Mouse (Mus musculus) cortical plate, adult 2 months (tissue): ENCODE measurements at regions not wholly inside any gene's neighbourhood (a gene's known extent, or its start where the extent isn't known, plus 50 kb on each side); places are given as distances from the start of the nearest gene placed in this dataset.

Experiments used
- H3K27ac ChIP-seq: fragments of 200-500 bp; 2 replicates; pipeline ENCODE4 v1.5.1; 2012; ENCODE audit warnings: low read length, control low read depth, inconsistent platforms; ENCODE audit not compliant: insufficient read depth
- H3K4me1 ChIP-seq: fragments of 200-500 bp; 2 replicates; pipeline ENCODE4 v1.6.1; 2011; ENCODE audit warnings: low read length; ENCODE audit not compliant: control insufficient read depth, insufficient read depth
- H3K4me3 ChIP-seq: fragments of 200-500 bp; 2 replicates; pipeline ENCODE4 v1.5.1; 2011; ENCODE audit warnings: mild to moderate bottlenecking, low read length, control low read depth; ENCODE audit not compliant: insufficient read depth
- CTCF ChIP-seq: fragments of 200-500 bp; IDR thresholded peaks from 2 replicates; pipeline ENCODE4 v1.5.1; 2011; ENCODE audit warnings: mild to moderate bottlenecking, control low read depth, low read length; ENCODE audit not compliant: insufficient read depth; ENCODE audit errors: extremely low read depth
- POLR2A ChIP-seq: fragments of 200-500 bp; IDR thresholded peaks from 2 replicates; pipeline ENCODE4 v1.6.1; 2011; ENCODE audit warnings: mild to moderate bottlenecking, low read length, control low read depth; ENCODE audit not compliant: insufficient read depth; ENCODE audit errors: extremely low read depth

- TF ChIP-seq CTCF (no peak), POLR2A (no peak)
- Histone ChIP-seq H3K27ac (no peak overlapping the region), H3K4me3 (no peak overlapping the region), H3K4me1 (peaks cover 2% of the 10 kb centered on the region)
Observed at GRCm38 (mm10) chr7:40392207-40392606, 505.9 kb upstream of the Vstm2b start.

GRCm38 (mm10) chr7:40392699-40393098 lies 505.4 kb upstream of the Vstm2b start:
- Histone ChIP-seq H3K4me3 (no peak overlapping the region), H3K4me1 (peaks cover 2% of the 10 kb centered on the region), H3K27ac (no peak overlapping the region)
- TF ChIP-seq CTCF: no peak
- TF ChIP-seq POLR2A: no peak

- Histone ChIP-seq H3K4me1 (peaks cover 2% of the 10 kb centered on the region; the same call in 1 of the 2 replicates), H3K4me3 (no peak overlapping the region), H3K27ac (no peak overlapping the region)
- TF ChIP-seq CTCF (no peak), POLR2A (no peak)
Observed at GRCm38 (mm10) chr7:40398266-40398665, 499.9 kb upstream of the Vstm2b start.

- Histone ChIP-seq H3K4me3 (no peak overlapping the region), H3K27ac (no peak overlapping the region), H3K4me1 (no peaks in the 10 kb centered on the region)
- TF ChIP-seq POLR2A: no peak
- no peak for TF ChIP-seq CTCF
Observed at GRCm38 (mm10) chr7:40419332-40419731, 478.8 kb upstream of the Vstm2b start.

GRCm38 (mm10) chr7:40422125-40422524 lies 476.0 kb upstream of the Vstm2b start:
- no peak for TF ChIP-seq POLR2A

GRCm38 (mm10) chr7:40429416-40429815 lies 468.7 kb upstream of the Vstm2b start:
- H3K27ac ChIP-seq: no peak overlapping the region
- no peak overlapping the region for H3K4me3 ChIP-seq
- TF ChIP-seq POLR2A (no peak), CTCF (no peak)
- no peaks in the 10 kb centered on the region for H3K4me1 ChIP-seq

More at GRCm38 (mm10) chr7:40422125-40422524, 476.0 kb upstream of the Vstm2b start:
- H3K27ac ChIP-seq: no peak overlapping the region
- no peaks in the 10 kb centered on the region for H3K4me1 ChIP-seq
- no peak overlapping the region for H3K4me3 ChIP-seq

- Histone ChIP-seq H3K27ac (no peak overlapping the region), H3K4me1 (no peaks in the 10 kb centered on the region), H3K4me3 (no peak overlapping the region)
- TF ChIP-seq CTCF (no peak), POLR2A (no peak)
Observed at GRCm38 (mm10) chr7:40433906-40434305, 464.2 kb upstream of the Vstm2b start.

- TF ChIP-seq CTCF (no peak), POLR2A (no peak)
- Histone ChIP-seq H3K4me1 (no peaks in the 10 kb centered on the region), H3K27ac (no peak overlapping the region), H3K4me3 (no peak overlapping the region)
Observed at GRCm38 (mm10) chr7:40441128-40441527, 457.0 kb upstream of the Vstm2b start.

- TF ChIP-seq CTCF (no peak), POLR2A (no peak)
- Histone ChIP-seq H3K27ac (no peak overlapping the region), H3K4me3 (no peak overlapping the region), H3K4me1 (no peaks in the 10 kb centered on the region)
Observed at GRCm38 (mm10) chr7:40441786-40442185, 456.3 kb upstream of the Vstm2b start.

GRCm38 (mm10) chr7:40466382-40466781 lies 431.7 kb upstream of the Vstm2b start:
- no peak for TF ChIP-seq CTCF
- no peak for TF ChIP-seq POLR2A
- no peak overlapping the region for H3K27ac ChIP-seq

GRCm38 (mm10) chr7:40487256-40487655 lies 410.9 kb upstream of the Vstm2b start:
- no peak overlapping the region for H3K4me3 ChIP-seq
- H3K4me1 ChIP-seq: no peaks in the 10 kb centered on the region
- H3K27ac ChIP-seq: no peak overlapping the region
- TF ChIP-seq CTCF (no peak), POLR2A (no peak)

More at GRCm38 (mm10) chr7:40466382-40466781, 431.7 kb upstream of the Vstm2b start:
- Histone ChIP-seq H3K4me3 (no peak overlapping the region), H3K4me1 (no peaks in the 10 kb centered on the region)
